Mouse (Mus musculus): ENCODE results near the gene Brat1.

The Brat1 gene

GRCm38 (mm10) chr5:140704378-140705251, at the start of gene Brat1:
Brat1 (plus strand) TSS chr5:140705011.
- DNase-seq (ENCODE audit: low spot score in 2 of 2), result peak; percentile 100

GRCm38 (mm10) chr5:140659607-140660272, 45.1 kb upstream of the Brat1 start:
- DNase-seq (ENCODE audit: low spot score in 2 of 2), result no peak

GRCm38 (mm10) chr5:140660398-140660797, 44.4 kb upstream of the Brat1 start:
- DNase-seq (ENCODE audit: low spot score in 2 of 2), result no peak

GRCm38 (mm10) chr5:140661427-140661826, 43.4 kb upstream of the Brat1 start:
- DNase-seq (ENCODE audit: low spot score in 2 of 2), result peak in 1 of 2 experiments; percentile 47

- DNase-seq (ENCODE audit: low spot score in 2 of 2), result no peak
Observed at GRCm38 (mm10) chr5:140661875-140662643, 42.8 kb upstream of the Brat1 start.

- DNase-seq (ENCODE audit: low spot score in 2 of 2), result no peak
Observed at GRCm38 (mm10) chr5:140662741-140663592, 41.8 kb upstream of the Brat1 start.

GRCm38 (mm10) chr5:140663621-140664180, 41.1 kb upstream of the Brat1 start:
- DNase-seq (ENCODE audit: low spot score in 2 of 2), result peak; percentile 74 to 75

- no peak for DNase-seq (ENCODE audit: low spot score in 2 of 2)
Observed at GRCm38 (mm10) chr5:140672115-140672514, 32.7 kb upstream of the Brat1 start.

- DNase-seq (ENCODE audit: low spot score in 2 of 2), result peak in 1 of 2 experiments; percentile 40
Observed at GRCm38 (mm10) chr5:140672603-140673002, 32.2 kb upstream of the Brat1 start.

GRCm38 (mm10) chr5:140674036-140674435, 30.8 kb upstream of the Brat1 start:
- no peak for DNase-seq (ENCODE audit: low spot score in 2 of 2)

GRCm38 (mm10) chr5:140675079-140675478, 29.7 kb upstream of the Brat1 start:
- DNase-seq (ENCODE audit: low spot score in 2 of 2), result no peak

GRCm38 (mm10) chr5:140675640-140676039, 29.2 kb upstream of the Brat1 start:
- no peak for DNase-seq (ENCODE audit: low spot score in 2 of 2)

- no peak for DNase-seq (ENCODE audit: low spot score in 2 of 2)
Observed at GRCm38 (mm10) chr5:140677137-140677536, 27.7 kb upstream of the Brat1 start.

- DNase-seq (ENCODE audit: low spot score in 2 of 2), result no peak
Observed at GRCm38 (mm10) chr5:140680051-140680450, 24.8 kb upstream of the Brat1 start.

- DNase-seq (ENCODE audit: low spot score in 2 of 2), result no peak
Observed at GRCm38 (mm10) chr5:140680950-140681349, 23.9 kb upstream of the Brat1 start.

GRCm38 (mm10) chr5:140682113-140682512, 22.7 kb upstream of the Brat1 start:
- DNase-seq (ENCODE audit: low spot score in 2 of 2), result no peak

- DNase-seq (ENCODE audit: low spot score in 2 of 2), result no peak
Observed at GRCm38 (mm10) chr5:140684343-140685148, 20.3 kb upstream of the Brat1 start.

GRCm38 (mm10) chr5:140688434-140688833, 16.4 kb upstream of the Brat1 start:
- DNase-seq (ENCODE audit: low spot score in 2 of 2), result no peak

- no peak for DNase-seq (ENCODE audit: low spot score in 2 of 2)
Observed at GRCm38 (mm10) chr5:140695987-140696386, 8.8 kb upstream of the Brat1 start.

- no peak for DNase-seq (ENCODE audit: low spot score in 2 of 2)
Observed at GRCm38 (mm10) chr5:140699776-140700175, 5.0 kb upstream of the Brat1 start.

Measured in urinary bladder, postnatal 36 days (tissue).